Mouse (Mus musculus): ENCODE results near the gene Cyp2f2. TPM values are rescaled to one million over a fixed set of nuclear protein-coding genes. Genes with fewer than 3 reads are reported as not detected.

Cyp2f2 gene
- polyA plus RNA-seq (2015; fragmentation: Nextera tagmentation; extraction: Ambion mirVana), result 585 and 665 TPM in 2 replicates

GRCm38 (mm10) chr7:27119676-27120075, at the start of gene Cyp2f2:
TSS of gene Cyp2f2 (plus strand) at chr7:27119909.
- no peak within 1 kb of the TSS for H3K4me2 ChIP-seq (replicated peaks; ENCODE audit: low read depth, low read length)
- ATAC-seq, result no peak; the same call in 1 of the 2 replicates
- H3K9me3 ChIP-seq (ENCODE audit: low read length), result no peaks in the 10 kb centered on the region
- H3K36me3 ChIP-seq (ENCODE audit: insufficient read depth, low read length), result no peaks in the 10 kb centered on the region
- H3K9ac ChIP-seq (replicated peaks; ENCODE audit: low read depth), result no peak within 1 kb of the TSS
- no peaks in the 10 kb centered on the region for H3K4me1 ChIP-seq (ENCODE audit: insufficient read depth, low read depth, low read length)
- peak within 1 kb of the TSS; percentile 8; the same call in 1 of the 2 replicates for H3K4me3 ChIP-seq (ENCODE audit: low read depth, low read length)
- no peak for DNase-seq (ENCODE audit: low spot score)
- peak within 1 kb of the TSS; percentile 72 for H3K27ac ChIP-seq (ENCODE audit: low read length)
- TF ChIP-seq CTCF (IDR thresholded peaks at IDR 0.05), result no peak
- H3K27me3 ChIP-seq (replicated peaks; ENCODE audit: insufficient read depth, low read length), result no peaks in the 10 kb centered on the region

GRCm38 (mm10) chr7:27078641-27079040, 41.1 kb upstream of the Cyp2f2 start:
- WGBS, result 59% methylated on average over 1 of the region's 1 CpGs
- no peaks in the 10 kb centered on the region for H3K36me3 ChIP-seq (ENCODE audit: insufficient read depth, low read length)
- no peak overlapping the region for H3K9ac ChIP-seq (replicated peaks; ENCODE audit: low read depth)
- H3K27ac ChIP-seq (ENCODE audit: low read length), result no peak overlapping the region
- H3K4me3 ChIP-seq (ENCODE audit: low read depth, low read length), result no peak overlapping the region
- TF ChIP-seq CTCF (IDR thresholded peaks at IDR 0.05) (no peak), EP300 (IDR thresholded peaks at IDR 0.05) (no peak)
- no peak for ATAC-seq
- DNase-seq (ENCODE audit: low spot score), result peak; percentile 6
- H3K9me3 ChIP-seq (ENCODE audit: low read length), result no peaks in the 10 kb centered on the region
- no peak overlapping the region for H3K4me2 ChIP-seq (replicated peaks; ENCODE audit: low read depth, low read length)
- H3K4me1 ChIP-seq (ENCODE audit: insufficient read depth, low read depth, low read length), result no peaks in the 10 kb centered on the region
- H3K27me3 ChIP-seq (replicated peaks; ENCODE audit: insufficient read depth, low read length), result no peaks in the 10 kb centered on the region

GRCm38 (mm10) chr7:27081625-27082024, 38.1 kb upstream of the Cyp2f2 start:
- Histone ChIP-seq H3K27ac (ENCODE audit: low read length) (no peak overlapping the region), H3K36me3 (ENCODE audit: insufficient read depth, low read length) (no peaks in the 10 kb centered on the region), H3K9ac (replicated peaks; ENCODE audit: low read depth) (no peak overlapping the region), H3K4me3 (ENCODE audit: low read depth, low read length) (no peak overlapping the region), H3K4me2 (replicated peaks; ENCODE audit: low read depth, low read length) (no peak overlapping the region), H3K9me3 (ENCODE audit: low read length) (no peaks in the 10 kb centered on the region), H3K4me1 (ENCODE audit: insufficient read depth, low read depth, low read length) (no peaks in the 10 kb centered on the region), H3K27me3 (replicated peaks; ENCODE audit: insufficient read depth, low read length) (no peaks in the 10 kb centered on the region)
- ATAC-seq (no peak), DNase-seq (ENCODE audit: low spot score) (no peak)
- TF ChIP-seq CTCF (IDR thresholded peaks at IDR 0.05), result no peak
- no peak for TF ChIP-seq EP300 (IDR thresholded peaks at IDR 0.05)
- 54% methylated on average over 2 of the region's 2 CpGs for WGBS

GRCm38 (mm10) chr7:27091039-27091438, 28.7 kb upstream of the Cyp2f2 start:
- TF ChIP-seq EP300 (IDR thresholded peaks at IDR 0.05) (no peak), CTCF (IDR thresholded peaks at IDR 0.05) (no peak)
- Histone ChIP-seq H3K4me1 (ENCODE audit: insufficient read depth, low read depth, low read length) (no peaks in the 10 kb centered on the region), H3K4me3 (ENCODE audit: low read depth, low read length) (no peak overlapping the region), H3K27ac (ENCODE audit: low read length) (no peak overlapping the region), H3K36me3 (ENCODE audit: insufficient read depth, low read length) (no peaks in the 10 kb centered on the region), H3K9me3 (ENCODE audit: low read length) (no peaks in the 10 kb centered on the region), H3K4me2 (replicated peaks; ENCODE audit: low read depth, low read length) (no peak overlapping the region), H3K9ac (replicated peaks; ENCODE audit: low read depth) (no peak overlapping the region), H3K27me3 (replicated peaks; ENCODE audit: insufficient read depth, low read length) (no peaks in the 10 kb centered on the region)
- WGBS, result 79% methylated on average over 4 of the region's 4 CpGs
- DNase-seq (ENCODE audit: low spot score), result no peak
- no peak for ATAC-seq

GRCm38 (mm10) chr7:27092038-27092703, 27.5 kb upstream of the Cyp2f2 start:
- Histone ChIP-seq H3K4me3 (ENCODE audit: low read depth, low read length) (no peak overlapping the region), H3K4me1 (ENCODE audit: insufficient read depth, low read depth, low read length) (no peaks in the 10 kb centered on the region), H3K36me3 (ENCODE audit: insufficient read depth, low read length) (no peaks in the 10 kb centered on the region), H3K9ac (replicated peaks; ENCODE audit: low read depth) (no peak overlapping the region), H3K9me3 (ENCODE audit: low read length) (no peaks in the 10 kb centered on the region), H3K27ac (ENCODE audit: low read length) (no peak overlapping the region), H3K27me3 (replicated peaks; ENCODE audit: insufficient read depth, low read length) (no peaks in the 10 kb centered on the region), H3K4me2 (replicated peaks; ENCODE audit: low read depth, low read length) (no peak overlapping the region)
- TF ChIP-seq CTCF (IDR thresholded peaks at IDR 0.05) (no peak), EP300 (IDR thresholded peaks at IDR 0.05) (no peak)
- ATAC-seq (peak; percentile 66), DNase-seq (ENCODE audit: low spot score) (peak; percentile 51)
- 22% methylated on average over 7 of the region's 7 CpGs for WGBS

GRCm38 (mm10) chr7:27092882-27093281, 26.8 kb upstream of the Cyp2f2 start:
- H3K4me1 ChIP-seq (ENCODE audit: insufficient read depth, low read depth, low read length), result no peaks in the 10 kb centered on the region
- TF ChIP-seq CTCF (IDR thresholded peaks at IDR 0.05) (no peak), EP300 (IDR thresholded peaks at IDR 0.05) (no peak)
- H3K27ac ChIP-seq (ENCODE audit: low read length), result no peak overlapping the region
- no peaks in the 10 kb centered on the region for H3K36me3 ChIP-seq (ENCODE audit: insufficient read depth, low read length)
- H3K27me3 ChIP-seq (replicated peaks; ENCODE audit: insufficient read depth, low read length), result no peaks in the 10 kb centered on the region
- DNase-seq (ENCODE audit: low spot score), result no peak
- no peak overlapping the region for H3K9ac ChIP-seq (replicated peaks; ENCODE audit: low read depth)
- WGBS, result 16% methylated on average over 1 of the region's 1 CpGs
- no peak for ATAC-seq
- no peaks in the 10 kb centered on the region for H3K9me3 ChIP-seq (ENCODE audit: low read length)
- no peak overlapping the region for H3K4me3 ChIP-seq (ENCODE audit: low read depth, low read length)
- no peak overlapping the region for H3K4me2 ChIP-seq (replicated peaks; ENCODE audit: low read depth, low read length)
